Mouse (Mus musculus) NIH3T3 (cell line): Measurements from ENCODE around the gene Tmem104.

Source experiments
- DNase-seq: peaks from one replicate; pipeline ENCODE4 v3.0.0-alpha.2; 2012; ENCODE audit warnings: low read depth

Tmem104 gene

DNA sequence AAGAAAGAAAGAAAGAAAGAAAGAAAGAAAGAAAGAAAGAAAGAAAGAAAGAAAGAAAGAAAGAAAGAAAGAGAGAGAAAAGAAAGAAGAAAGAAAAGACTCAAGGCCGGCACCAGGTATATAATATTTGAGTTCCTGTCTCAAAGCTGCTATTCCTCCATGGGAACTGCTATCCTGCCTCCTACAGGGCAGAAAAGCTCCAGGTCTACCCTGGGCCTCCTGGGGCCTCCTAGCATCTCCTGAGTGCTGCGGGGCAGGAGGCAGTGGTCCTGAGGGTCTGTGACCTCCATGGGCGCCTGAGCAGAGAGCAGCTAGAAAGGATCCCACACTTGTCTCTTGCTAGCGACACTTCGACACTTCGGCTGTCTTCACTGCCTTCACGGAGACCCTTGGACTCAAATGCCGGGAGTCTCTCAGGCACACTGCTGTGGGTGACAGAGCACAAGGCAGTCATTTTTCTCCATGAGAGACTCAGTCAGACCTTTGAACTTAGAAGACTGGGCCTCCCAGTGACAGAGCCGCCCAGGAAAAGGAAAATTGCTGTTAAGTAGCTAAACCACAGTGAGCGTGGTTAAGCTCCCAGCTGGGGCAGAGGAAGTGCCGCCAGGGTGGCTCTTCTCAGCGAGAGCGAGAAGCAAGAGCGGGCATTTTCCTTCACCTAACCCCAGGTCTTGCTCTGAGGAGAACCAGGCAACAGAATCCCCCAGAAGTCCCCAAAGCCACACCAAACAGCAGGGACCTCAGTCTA lies 44.1 kb downstream of the Tmem104 start:
- no peak for DNase-seq

DNA sequence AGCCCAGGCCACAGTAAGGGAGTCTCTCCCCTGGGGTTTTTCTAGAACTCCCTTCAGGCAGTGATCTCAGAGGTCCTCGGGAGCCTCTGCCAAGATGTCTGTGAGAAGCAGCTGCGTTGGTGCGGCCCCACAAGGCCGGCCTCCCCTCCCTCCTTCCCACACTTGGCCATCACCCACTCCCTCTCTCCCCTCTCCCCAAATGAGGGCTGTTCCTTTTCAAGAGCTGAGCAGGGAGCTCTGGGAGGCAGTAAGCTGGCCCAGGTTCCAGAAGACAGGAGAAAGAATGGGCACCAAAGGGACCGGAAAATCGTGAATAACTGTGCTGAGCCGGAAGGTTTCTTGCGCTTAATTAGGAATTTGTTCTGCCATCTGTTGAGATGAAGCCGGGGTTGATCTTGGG lies 44.6 kb downstream of the Tmem104 start:
- no peak for DNase-seq

DNA sequence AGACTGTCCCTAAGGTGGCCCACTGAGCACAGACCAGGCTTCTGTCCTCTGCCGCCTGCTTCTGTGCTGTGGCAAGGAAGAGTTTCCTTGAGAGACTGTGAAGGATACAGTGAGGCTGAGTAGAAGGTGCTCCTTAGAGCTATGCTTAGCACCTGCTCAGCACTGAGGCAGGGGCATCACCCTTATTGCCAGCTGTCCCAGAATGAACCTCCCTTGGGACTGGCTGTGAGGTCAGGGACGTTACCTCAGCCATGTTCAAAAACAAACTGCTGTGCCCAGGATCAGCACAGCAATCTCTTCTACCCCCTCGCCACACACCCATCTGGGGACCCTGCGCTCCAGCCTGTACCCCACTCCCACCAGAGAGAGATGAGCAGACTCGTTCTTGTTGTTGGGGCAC lies 45.6 kb downstream of the Tmem104 start:
- no peak for DNase-seq

DNA sequence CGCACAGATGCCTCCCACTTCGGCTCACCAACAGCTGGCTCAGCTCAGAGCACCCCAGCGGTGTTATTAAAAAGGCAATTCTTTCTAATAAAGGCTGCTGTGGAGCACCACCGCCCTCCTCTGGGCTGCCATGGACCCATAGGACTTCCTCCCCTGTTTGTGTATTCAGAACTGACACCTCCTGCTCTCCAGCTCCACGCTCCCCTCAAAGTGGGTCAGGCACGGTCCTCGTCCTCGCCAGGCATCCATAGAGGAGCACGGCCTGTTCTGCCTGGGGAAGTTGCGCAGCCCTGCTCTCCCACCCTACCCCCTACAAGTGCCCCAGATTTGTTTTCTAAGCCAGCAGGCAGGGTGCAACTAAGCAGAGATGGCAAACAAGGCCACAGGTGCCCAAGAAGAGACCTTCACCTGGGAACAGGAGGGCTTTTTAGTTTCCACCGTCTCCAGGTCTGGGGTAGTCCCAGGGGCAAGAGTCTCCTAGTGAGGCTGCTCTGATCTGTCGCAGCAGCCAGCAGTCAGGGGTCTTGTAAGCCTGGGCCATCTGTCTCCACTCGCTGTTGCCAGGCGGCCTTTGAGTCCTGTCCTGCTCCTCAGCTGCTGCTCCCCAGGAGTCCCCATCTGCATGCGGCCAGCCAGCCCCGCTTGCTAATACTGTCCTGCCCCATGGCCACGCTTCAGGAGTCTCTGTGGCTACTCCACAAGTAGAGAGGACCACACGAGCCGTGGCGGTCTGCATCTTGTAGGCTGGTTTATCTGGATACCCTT lies 46.4 kb downstream of the Tmem104 start:
- no peak for DNase-seq

DNA sequence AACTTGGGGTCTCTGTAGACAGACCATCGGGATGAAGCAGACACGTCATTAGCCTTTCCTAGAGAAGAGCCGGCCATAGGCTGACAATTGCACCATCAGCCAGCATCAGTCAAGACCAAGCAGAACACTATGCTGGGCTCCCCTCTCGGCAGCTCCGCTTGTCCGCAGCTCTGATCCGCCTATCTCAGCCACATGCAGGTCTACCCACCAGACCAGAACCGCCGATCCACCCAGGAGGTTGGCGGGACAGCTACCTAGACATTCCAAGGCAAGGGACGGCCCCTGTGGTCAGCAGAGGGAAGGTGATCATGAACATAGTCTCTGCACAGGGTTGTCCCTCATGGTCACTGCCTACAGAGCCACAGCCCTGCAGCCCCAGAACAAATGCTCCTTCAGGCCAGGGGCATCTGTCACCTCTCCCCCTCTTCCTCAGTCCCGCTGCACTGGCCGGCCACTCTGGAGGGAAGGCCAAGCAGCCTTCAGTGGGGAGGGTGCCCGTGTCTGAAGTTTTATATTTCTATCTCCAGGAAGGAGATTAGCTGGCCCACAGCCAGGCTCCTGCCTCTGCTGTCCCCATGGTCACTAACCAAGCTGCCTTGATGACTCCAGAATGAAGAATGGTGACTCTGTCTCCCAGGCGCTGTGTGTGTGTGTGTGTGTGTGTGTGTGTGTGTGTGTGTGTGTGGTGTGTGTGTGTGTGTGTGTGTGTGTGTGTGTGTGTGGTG lies 47.2 kb downstream of the Tmem104 start:
- no peak for DNase-seq

DNA sequence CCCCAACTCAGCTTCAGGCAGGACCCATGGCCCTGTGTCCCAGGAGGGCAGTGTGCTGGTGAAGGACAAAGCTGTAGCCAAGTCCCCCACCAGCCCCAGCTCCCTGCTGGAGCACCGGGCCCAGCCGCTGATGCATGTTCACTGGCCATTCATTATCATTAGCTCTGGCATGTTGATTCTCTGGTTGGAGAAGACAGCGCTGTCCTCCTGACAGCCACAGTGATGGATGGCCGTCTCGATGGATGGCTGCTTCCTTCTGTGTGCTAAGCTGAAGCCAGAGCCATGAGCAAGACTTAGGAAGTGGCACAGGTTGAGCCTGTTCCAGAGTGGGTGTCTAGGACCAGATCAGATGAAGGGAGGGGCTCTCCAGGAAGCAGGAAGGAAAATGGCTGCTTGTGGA lies 49.3 kb downstream of the Tmem104 start:
- no peak for DNase-seq

DNA sequence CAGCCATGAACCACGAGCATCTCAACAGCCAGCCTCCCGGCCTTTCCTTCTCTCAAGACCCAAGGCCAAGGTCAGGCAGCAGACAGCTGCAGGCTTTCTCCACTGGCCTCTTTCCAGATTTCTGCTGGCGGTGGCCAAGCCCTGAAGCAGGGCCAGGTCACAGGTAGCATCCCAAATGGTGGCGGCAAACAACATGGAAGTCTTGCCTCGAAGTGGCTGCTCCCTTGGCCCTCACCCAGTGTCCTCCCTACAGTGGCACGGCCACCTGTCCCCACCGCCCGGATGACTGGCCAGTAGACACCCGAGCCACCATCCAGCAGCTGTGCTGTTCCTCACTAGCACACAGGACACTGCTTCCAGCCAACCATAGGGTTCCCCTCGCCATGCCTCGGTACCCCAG lies 54.1 kb downstream of the Tmem104 start:
- DNase-seq: no peak

DNA sequence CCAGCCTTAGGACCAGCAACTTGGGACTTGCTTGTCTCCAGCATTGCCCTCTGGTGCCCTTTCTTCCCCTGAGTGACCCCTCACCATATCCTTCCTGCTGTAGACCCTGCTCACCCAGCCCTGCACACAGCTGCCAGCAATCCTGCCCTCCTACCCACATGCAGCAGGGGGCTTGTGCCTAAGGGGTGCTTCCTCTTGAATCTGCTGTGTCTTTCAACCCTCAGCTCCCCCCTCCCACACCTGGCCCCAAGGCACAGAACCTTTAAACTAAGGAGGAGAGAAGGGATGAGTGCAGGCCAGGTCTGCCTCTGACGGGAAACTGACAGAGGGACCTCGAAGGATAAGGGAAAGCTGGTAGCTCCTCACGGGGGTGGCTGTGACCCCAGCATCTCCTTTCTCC lies 55.5 kb downstream of the Tmem104 start:
- no peak for DNase-seq

DNA sequence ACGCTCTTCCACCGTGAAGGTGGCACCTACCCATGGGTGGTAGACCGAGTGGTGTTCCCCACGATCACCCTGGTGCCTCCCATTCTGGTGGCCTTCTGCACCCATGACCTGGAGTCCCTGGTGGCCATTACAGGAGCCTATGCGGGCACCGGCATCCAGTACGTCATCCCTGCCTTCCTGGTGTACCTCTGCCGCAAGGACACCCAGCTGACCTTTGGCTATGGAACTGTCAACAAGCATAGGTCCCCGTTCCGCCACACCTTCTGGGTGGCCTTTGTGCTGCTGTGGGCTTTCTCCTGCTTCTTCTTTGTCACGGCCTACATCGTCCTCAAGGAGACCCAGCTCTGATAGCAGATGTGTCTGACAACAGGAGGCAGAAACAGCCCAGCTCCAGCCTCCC lies 56.5 kb downstream of the Tmem104 start:
- no peak for DNase-seq

DNA sequence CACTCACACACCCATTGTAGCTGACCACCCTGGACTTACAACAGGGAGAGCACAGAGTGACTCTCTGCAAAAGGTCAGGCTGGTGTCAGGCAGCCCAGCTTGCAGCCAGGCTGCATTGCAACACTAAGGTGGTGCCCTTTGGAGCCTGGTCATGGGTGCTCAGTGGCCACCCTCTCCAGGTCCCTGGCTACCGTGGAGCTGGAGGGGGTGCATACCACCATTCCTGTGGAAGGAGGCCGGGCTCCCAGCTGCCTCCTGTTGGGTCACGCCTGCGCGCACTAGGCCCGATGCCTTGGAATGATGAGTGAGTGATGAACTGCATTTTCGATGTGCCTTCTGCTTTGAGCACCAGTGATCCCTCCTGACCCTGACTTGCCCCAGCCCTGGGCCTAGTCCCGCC lies 57.6 kb downstream of the Tmem104 start:
- no peak for DNase-seq

DNA sequence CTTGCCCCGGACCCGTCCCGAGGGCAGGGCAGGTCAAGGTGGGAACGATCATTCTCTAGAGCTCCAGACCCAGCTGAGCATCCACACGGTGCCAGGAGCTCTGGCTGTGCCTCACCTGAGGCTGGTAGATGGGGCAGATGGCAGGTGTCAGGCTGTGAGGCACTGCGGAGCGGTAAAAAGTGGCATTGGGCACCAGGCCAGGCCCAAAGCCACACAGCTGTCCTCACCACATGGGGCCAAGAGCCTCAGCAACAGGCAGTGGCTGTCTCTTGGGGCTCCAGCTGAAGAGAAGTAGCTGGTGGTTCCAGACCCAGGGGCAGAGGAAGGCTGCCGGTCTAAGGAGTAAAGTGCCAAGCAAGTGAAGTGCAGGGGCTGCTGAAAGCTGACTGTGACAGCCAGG lies 59.1 kb downstream of the Tmem104 start:
- DNase-seq: no peak

DNA sequence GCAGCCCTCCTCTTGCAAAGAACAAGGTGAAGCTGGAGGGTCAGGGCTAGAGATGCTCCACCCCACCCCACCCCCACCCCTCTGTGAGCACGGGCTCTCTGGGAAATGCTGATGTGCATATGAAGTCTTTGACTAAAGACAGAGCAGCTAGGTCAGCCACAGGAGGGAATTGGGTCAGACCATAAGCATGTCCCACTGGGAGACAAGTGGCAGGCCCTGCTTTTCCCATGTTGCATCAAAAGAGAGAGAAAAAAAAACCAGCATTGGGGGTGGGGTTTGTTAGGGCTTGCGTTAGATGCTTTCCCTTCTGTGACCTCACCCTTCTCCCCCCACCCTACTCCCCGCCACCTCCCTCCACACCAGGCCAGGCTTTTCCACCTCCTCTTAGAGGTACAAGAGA lies 60.0 kb downstream of the Tmem104 start:
- no peak for DNase-seq

DNA sequence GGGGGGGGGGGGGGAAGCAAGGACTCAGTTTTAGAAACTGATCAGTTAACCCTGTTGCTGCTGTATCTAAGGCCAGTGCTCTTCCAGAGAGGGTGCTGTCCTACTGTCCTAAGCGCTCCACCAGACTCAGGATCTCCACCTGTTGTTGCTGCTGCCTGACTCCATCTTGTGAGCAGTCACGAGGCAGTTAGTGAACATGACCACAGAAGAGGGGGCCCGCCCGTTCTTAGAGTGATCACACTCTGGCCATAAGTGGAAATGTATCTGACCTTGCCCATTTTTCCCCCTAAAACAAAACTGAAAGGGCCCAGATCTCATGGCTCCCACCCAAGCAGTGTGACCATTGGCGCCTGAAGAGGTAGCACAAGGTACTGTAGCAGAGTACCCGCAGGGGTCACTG lies 60.7 kb downstream of the Tmem104 start:
- no peak for DNase-seq

DNA sequence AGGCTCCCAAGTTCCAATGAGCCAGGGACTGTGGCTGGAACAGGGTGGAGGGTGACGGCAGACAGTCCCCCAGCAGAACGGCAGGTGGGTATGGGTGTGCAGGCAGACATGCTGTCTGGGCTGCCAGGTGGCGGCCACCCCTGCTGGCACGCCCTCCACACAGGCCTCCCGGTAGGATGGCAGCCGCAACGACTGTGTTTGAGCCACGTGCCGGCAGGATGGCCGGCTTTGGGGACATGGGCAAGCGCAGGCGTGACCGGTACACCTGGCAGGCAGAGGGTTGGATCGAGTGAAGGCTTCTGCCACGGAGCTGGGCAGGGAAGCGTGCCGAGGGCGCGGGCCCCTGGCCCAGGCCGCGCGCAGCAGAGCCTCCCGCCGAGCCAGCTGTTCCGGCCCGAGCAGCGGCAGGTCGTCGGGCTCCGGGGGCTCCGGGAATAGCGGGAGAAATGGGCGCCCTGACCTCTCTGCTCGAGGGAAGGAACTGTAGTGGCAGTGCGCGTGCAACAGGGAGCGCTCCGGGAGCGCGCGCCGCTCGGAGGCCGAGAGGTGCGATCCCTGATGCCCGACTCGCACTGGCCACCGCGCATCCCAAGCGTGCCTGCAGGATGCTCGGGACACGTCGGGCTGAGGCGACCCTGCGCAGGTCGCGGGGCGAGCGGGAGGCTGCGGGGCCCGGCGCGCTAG lies 62.6 kb downstream of the Tmem104 start:
- no peak for DNase-seq

DNA sequence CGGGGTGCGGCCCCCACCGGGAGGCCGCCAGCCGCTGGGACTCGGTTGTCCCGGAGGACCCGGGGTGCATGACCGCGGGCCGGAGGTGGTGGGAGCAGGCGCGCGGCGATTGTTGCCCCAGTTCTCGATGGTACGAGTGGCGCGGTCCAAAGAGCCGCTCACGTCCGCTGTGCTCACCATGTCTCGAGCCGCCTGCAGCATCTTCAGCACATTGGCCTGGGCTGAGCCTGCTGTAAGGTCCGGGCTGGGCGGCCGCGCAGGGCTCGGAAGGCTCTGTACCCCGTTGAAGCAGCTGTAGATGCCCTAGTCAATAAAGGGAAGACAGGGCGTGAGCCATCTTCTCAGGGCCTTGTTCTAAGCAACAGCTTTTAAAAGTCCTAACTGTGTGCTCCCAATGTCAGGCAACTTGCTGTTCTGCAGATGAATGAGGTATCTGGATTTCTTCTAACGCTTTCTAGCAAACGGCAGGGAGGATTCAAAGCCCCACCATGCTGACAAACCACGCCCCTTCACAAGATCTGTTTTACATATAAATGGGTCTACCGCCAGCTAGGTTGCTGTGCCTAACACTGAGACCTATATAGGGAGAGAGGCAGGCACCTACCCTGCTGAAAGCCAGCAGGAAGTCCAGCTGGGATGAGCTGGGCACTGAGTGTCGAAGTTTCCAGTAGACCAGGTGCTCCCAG lies 63.3 kb downstream of the Tmem104 start:
- DNase-seq: no peak

DNA sequence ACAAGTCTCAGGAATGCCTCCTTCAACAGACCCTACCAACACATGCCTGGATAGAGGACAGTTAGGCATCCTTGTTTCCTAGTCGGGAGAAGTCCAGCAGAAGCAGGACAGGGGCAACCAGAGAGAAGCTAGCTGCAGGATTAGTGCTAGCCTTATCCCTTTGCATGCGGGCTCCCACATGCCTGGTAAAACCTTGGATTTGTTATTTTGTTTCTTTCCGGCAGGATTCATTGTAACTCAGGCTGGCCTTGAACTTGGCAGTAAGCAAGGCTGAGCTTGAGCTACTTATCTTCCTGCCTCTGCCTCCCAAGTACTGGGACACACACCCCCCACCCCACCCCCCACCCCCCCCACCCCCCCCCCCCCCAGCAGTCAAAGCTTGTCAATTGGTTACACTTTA lies 64.0 kb downstream of the Tmem104 start:
- DNase-seq: no peak

DNA sequence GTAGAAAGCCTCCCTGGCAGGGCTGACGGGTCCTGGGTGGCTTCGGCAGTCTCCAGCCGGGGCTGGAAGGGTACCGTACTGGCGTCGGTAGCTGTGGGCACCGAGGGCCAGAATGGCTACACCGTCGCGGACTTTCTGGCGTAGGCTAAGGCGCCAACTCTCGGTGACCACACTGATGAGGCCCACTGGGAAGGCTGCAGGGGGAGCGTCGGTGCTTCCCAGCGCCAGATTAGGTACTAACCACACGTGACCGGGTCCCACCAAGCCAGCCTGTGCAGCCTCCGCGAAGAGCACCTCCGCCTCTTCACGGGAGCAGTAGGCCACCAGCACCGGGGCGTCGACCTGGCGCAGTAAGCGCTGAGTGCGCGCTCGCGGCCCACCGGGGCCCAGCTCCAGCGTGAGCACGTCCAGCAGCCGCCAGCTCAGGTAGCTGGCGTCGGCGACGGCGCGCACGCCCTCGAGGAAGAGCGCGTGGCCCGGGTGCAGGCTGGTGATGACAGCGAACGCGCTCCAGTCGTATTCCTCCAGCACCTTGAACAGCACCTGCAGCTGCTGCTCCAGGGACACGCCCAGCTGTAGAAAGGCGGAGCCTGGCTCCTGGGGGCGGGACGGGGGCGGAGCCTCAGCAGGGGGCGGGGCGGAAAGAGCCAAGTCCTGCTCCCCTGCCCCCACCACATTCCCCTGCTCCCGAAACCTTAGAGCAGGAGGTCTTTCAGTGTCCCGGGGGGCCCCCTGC lies 70.7 kb downstream of the Tmem104 start:
- no peak for DNase-seq

DNA sequence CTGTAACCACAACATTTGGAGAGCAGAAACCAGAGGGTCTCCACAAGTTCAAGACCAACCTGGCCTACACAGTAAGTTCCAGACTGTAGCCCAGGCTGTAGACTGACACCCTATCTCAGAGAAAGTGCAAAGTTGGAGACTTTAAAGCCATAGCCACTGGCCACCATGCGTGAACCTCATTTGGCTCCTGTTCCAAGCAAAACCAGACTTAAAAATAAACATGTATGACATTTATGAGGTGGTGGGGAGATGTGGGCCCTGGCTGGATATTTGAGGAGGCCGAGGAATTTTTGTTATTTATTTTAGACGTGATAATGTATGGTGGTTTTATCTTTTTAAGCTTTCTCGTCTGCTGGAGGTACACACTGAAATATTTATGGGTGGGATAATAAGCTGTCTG lies 71.8 kb downstream of the Tmem104 start:
- DNase-seq: no peak

DNA sequence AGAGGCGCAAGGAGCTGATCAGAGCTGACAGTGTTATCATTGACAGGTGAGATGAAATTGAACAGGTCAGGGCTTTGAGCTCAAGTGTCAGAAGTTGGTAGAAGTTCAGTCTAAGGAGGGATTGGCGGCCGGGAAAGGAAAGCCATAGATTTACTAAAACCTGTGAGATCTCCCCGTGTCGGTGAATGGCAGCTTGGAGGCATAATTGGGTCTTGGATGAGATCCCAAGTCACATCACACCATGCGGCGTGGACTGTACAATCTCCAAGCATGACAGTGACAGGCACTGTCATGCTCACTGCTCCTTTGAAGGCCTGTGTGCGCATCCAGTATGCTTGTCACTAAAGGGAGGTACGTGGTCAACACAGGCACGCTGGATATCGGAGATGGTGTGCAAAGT lies 75.7 kb downstream of the Tmem104 start:
- DNase-seq: no peak

DNA sequence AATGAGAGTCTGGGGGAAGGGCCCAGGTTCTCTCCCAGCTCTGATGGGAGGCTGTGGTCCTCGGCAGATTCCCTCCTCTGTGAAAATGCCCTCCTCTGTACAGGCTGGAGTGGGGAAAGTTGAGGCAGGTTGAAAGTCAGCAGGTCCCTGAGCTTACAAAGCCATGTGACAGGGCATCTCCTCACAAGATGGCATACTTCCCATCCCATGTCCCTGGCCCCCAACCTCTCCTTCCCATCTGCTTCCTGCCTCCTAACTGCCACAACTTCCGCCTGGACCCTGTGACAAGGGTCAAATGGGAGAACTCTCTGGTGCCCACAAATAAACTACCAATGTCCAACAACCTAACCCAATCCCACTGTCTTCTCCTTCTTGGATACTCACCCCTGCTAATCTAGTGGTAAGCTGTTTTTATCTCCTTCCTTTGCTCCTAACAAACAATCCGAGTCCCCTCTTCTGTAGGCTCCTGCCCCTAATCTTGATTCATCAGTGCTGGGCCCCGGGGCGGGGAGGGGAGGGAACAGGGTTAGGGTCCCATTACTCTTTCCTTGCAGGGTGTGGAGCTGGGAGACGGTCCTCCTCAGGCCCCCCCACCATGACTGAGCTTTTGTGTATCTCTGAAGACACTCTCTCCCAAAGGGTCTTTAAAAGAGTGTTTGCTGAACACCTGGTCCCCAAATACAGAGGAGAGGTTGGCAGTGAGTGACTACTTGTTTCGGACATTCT lies 77.0 kb downstream of the Tmem104 start:
- DNase-seq: no peak
